Mouse (Mus musculus) neutrophil, adult 65 days (primary cell): ENCODE measurements around the gene Rwdd3. TPM values are rescaled to one million over a fixed set of nuclear protein-coding genes. Genes with fewer than 3 reads are reported as not detected.

Experiments used
- total RNA-seq: library from RNA; stranded (reverse); gene quantifications from 2 replicates; pipeline ENCODE4 v1.2.4, GENCODE M21; 2023

The Rwdd3 gene
- total RNA-seq: 1.3 and 2.2 TPM in 2 replicates

DNA sequence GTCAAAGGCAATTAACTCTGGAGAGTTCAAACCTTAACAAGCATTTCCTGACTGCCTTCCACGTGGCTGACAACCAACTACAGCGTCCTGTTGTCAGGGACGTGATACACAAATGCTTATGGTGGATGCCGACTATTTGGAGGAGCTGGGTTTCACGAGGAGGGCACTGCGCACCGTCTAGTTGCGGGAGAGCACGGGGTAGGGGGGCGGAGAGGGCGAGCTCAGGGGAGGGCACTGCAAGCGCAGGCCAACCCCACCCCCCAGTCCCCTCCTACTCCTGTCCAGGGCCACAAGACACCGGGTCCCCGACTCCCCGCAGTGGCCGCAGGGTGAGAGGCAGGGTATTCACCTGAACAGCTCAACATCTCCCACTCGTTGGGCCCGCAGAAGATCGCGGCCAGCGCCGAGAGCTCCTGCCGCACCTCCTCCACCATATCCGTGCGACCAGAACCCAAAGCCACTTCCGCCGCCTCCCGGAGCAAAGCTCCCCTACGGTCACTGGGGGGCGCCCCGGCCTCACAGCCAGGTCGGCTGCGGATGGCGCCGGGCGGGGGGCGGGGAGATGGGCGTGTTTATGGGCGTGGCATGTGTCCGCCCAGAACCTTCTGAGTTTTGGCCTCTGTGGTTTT, at the start of gene Rwdd3:
Rwdd3 (minus strand) TSS at position 453 of the 629 bp plus-strand sequence.

Other genes with a start within 250 kb of the Rwdd3 start
- 0.09 and 0.29 TPM in 2 replicates for gene Tmem56, start 111.4 kb upstream of the Rwdd3 start, total RNA-seq
- gene Alg14, start 120.1 kb upstream of the Rwdd3 start, total RNA-seq: 4.2 and 4.9 TPM in 2 replicates